Comparison of ENCODE assay signal across 8 mouse cellular contexts in the genomic region with DNA sequence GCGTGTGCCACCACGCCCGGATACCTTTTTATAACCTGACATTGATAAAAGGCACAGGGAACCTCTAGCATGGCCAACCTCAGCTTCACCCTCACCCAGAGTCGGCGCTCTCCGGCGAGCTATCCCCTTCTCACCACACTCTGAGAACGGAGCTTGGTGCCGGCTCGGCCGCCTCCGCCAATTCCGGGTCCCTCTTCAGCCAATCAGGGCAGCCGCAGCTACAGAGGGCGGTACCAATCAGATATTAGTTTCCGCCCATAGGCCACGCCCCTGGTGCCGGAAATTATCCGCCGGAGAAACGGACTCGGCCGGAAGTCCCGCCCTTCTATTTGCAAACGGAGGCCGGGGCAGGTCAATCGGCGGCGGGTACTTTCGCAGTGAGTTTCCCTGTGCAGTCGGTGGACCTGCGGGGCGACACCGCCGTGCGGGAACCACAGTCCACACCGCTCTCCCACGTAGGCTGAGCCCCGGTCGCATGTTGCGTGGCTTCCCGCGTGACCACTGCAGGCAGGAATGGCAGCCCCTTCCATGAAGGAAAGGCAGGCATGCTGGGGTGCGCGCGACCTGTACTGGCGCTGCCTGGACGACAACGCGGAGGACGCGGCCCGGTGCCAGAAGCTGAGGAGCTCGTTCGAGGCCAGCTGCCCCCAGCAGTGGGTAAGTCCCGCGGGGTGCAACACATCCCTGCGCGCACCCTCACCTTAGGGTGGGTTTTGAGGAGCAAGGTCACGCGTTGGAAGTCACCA. TPM values are rescaled to one million over a fixed set of nuclear protein-coding genes. Genes with fewer than 3 reads are reported as not detected.
DNase-seq lines count a peak whose midpoint lies in the region; ATAC-seq lines count a peak whose summit lies in the region.

A gene (plus strand): TSS at position 342 of the 746 bp plus-strand sequence.

- intact Hi-C loops in heart, postnatal 14 days (cut with DNase I), result no loop called here

- no peaks in the 10 kb centered on the region for H3K27me3 ChIP-seq in forebrain, embryonic 14.5 days (replicated peaks; ENCODE audit: control insufficient read depth, insufficient read depth, low read length)
- H3K27me3 ChIP-seq in neural tube, embryonic 15.5 days (replicated peaks), result no peaks in the 10 kb centered on the region

- H3K9ac ChIP-seq in forebrain, embryonic 14.5 days (ENCODE audit: low read length), result peak within 1 kb of the TSS; percentile 82
- peak within 1 kb of the TSS; percentile 95 for H3K9ac ChIP-seq in neural tube, embryonic 15.5 days (replicated peaks)

- peak; percentile 97 for DNase-seq in ES-CJ7 (ENCODE audit: low read depth, low spot score)
- peak; percentile 98 for DNase-seq in cerebellum, adult 11 months
- DNase-seq in forebrain, embryonic 14.5 days (ENCODE audit: low spot score), result peak; percentile 99
- DNase-seq in heart, postnatal 14 days, result peak; percentile 97 to 99
- DNase-seq in layer of hippocampus, adult 11-12 months (ENCODE audit: low spot score), result peak; percentile 98
- DNase-seq in lung, adult 18-20 months, result peak; percentile 98 to 99
- peak; percentile 97 for DNase-seq in testis, postnatal 14 days (ENCODE audit: low spot score)

- H3K4me1 ChIP-seq in forebrain, embryonic 14.5 days (ENCODE audit: control insufficient read depth, insufficient read depth, low read length), result peaks cover 5% of the 10 kb centered on the region; the same call in 1 of the 2 replicates
- peaks cover 23% of the 10 kb centered on the region for H3K4me1 ChIP-seq in neural tube, embryonic 15.5 days

- H3K4me2 ChIP-seq in forebrain, embryonic 14.5 days (ENCODE audit: low read length), result peak within 1 kb of the TSS; percentile 63
- H3K4me2 ChIP-seq in neural tube, embryonic 15.5 days, result peak within 1 kb of the TSS; percentile 86

- peak within 1 kb of the TSS; percentile 84 for H3K4me3 ChIP-seq in forebrain, embryonic 14.5 days (ENCODE audit: low read depth, low read length)
- peak within 1 kb of the TSS; percentile 94 for H3K4me3 ChIP-seq in neural tube, embryonic 15.5 days (replicated peaks)

- ATAC-seq in forebrain, embryonic 14.5 days, result peak; percentile 99
- peak; percentile 98 for ATAC-seq in neural tube, embryonic 15.5 days (ENCODE audit: low FRiP score)

- WGBS in forebrain, embryonic 14.5 days, result under 1% methylated on average over 61 of the region's 61 CpGs
- under 1% methylated on average over 61 of the region's 61 CpGs for WGBS in neural tube, embryonic 15.5 days

- peaks cover 26% of the 10 kb centered on the region for H3K36me3 ChIP-seq in forebrain, embryonic 14.5 days (ENCODE audit: control insufficient read depth, insufficient read depth, low read length)
- H3K36me3 ChIP-seq in neural tube, embryonic 15.5 days, result peaks cover 23% of the 10 kb centered on the region

- H3K27ac ChIP-seq in forebrain, embryonic 14.5 days (ENCODE audit: low read depth, low read length), result peak within 1 kb of the TSS; percentile 65
- H3K27ac ChIP-seq in neural tube, embryonic 15.5 days (replicated peaks), result peak within 1 kb of the TSS; percentile 90

- H3K9me3 ChIP-seq in forebrain, embryonic 14.5 days (replicated peaks; ENCODE audit: control insufficient read depth, low read length), result no peaks in the 10 kb centered on the region
- H3K9me3 ChIP-seq in neural tube, embryonic 15.5 days (replicated peaks), result no peaks in the 10 kb centered on the region

RNA-seq across cellular contexts. Expression of the gene that starts here (rescaled TPM):
- polyA plus RNA-seq in forebrain, embryonic 14.5 days (2014; fragmentation: Nextera tagmentation; extraction: Ambion mirVana), result 44.9 and 48.8 TPM in 2 replicates
- total RNA-seq in heart, postnatal 14 days (2021), result 10 to 100 TPM; 23.4 to 27.0 TPM
- polyA plus RNA-seq in neural tube, embryonic 15.5 days (2015; fragmentation: Nextera tagmentation; extraction: Ambion mirVana), result 46.8 and 51.9 TPM in 2 replicates

Comparison
In these comparisons a context has a peak if more than half of its experiments do, and no peak if none do; other contexts are left out.
1. Peak in every context shown above with its lines: DNase-seq, ATAC-seq, H3K4me3 ChIP-seq and H3K27ac ChIP-seq.